Comparison of ENCODE assay signal across 13 mouse cellular contexts in genomic region chr7:95760945-95761661, GRCm38 (mm10).
DNase-seq lines count a peak whose midpoint lies in the region; ATAC-seq and TF ChIP-seq lines count a peak whose summit lies in the region.
"Had no signal": no experiment of that assay in that cellular context is flagged by ENCODE, and none has a peak within 500 bp of the region (broad histone marks: within the 10 kb centered on the region; RNA-seq: fewer than 3 reads in every experiment).

No protein-coding gene starts in this region.

- H3K9me3 ChIP-seq in lung, postnatal 0 days (ENCODE audit: low read length) = no peaks in the 10 kb centered on the region

- no peak overlapping the region for H3K4me2 ChIP-seq in lung, postnatal 0 days (replicated peaks; ENCODE audit: low read depth, low read length)
- H3K4me2 ChIP-seq: lung, embryonic 14.5 days had no signal

- no peak for TF ChIP-seq CTCF in lung, postnatal 0 days (IDR thresholded peaks at IDR 0.05)

- H3K36me3 ChIP-seq in lung, postnatal 0 days (ENCODE audit: insufficient read depth, low read length) = no peaks in the 10 kb centered on the region

- no peak overlapping the region for H3K27ac ChIP-seq in lung, postnatal 0 days (ENCODE audit: low read length)

- intact Hi-C loops in left cerebral cortex, postnatal 4 days (cut with DNase I) = no loop called here
- intact Hi-C loops in left cerebral cortex, postnatal 36 days (cut with DNase I) = loop anchor here (10.0 kb wide), 1 partner anchor 94 kb away; no protein-coding TSS in a partner anchor

- H3K27me3 ChIP-seq in lung, postnatal 0 days (replicated peaks; ENCODE audit: insufficient read depth, low read length) = no peaks in the 10 kb centered on the region
- H3K27me3 ChIP-seq: CH12.LX had no signal

- TF ChIP-seq EP300 in lung, postnatal 0 days (IDR thresholded peaks at IDR 0.05) = no peak

- peak; percentile 90 for ATAC-seq in frontal cortex, adult (ENCODE audit: low TSS enrichment)
- no peak for ATAC-seq in lung, postnatal 0 days

- H3K9ac ChIP-seq in lung, postnatal 0 days (replicated peaks; ENCODE audit: low read depth) = no peak overlapping the region
- H3K9ac ChIP-seq: lung, embryonic 14.5 days had no signal

- H3K4me3 ChIP-seq in lung, postnatal 0 days (ENCODE audit: low read depth, low read length) = no peak overlapping the region
- H3K4me3 ChIP-seq: erythroblast, embryonic 14.5 days had no signal

- peak; percentile 41 for DNase-seq in left cerebral cortex, adult 11 months (ENCODE audit: low spot score)
- no peak for DNase-seq in left cerebral cortex, postnatal 4 days
- peak; percentile 65 to 66 for DNase-seq in left cerebral cortex, postnatal 36 days (ENCODE audit: low spot score in 2 of 2)
- peak; percentile 27 to 79 for DNase-seq in right cerebral cortex, postnatal 36 days (ENCODE audit: low spot score in 2 of 2)
- no peak for DNase-seq in heart, adult 18-20 months
- no peak for DNase-seq in lung, postnatal 0 days (ENCODE audit: low spot score)
- DNase-seq in lung, postnatal 25 days (ENCODE audit: low spot score) = no peak
- DNase-seq: cerebellum, postnatal 14 days; heart, postnatal 14 days; lung, embryonic 14.5 days had no signal

- WGBS in lung, postnatal 0 days = 89% methylated on average over 12 of the region's 12 CpGs

- H3K4me1 ChIP-seq in lung, postnatal 0 days (ENCODE audit: insufficient read depth, low read depth, low read length) = no peaks in the 10 kb centered on the region

Comparison
In these comparisons a context has a peak if more than half of its experiments do, and no peak if none do; other contexts are left out.
1. DNase-seq: peak in left cerebral cortex, adult 11 months (single experiment), left cerebral cortex, postnatal 36 days (2 of 2) and right cerebral cortex, postnatal 36 days (2 of 2); none in left cerebral cortex, postnatal 4 days (single experiment), heart, adult 18-20 months (0 of 2), lung, postnatal 0 days (single experiment) and lung, postnatal 25 days (single experiment).